In the genomic region with DNA sequence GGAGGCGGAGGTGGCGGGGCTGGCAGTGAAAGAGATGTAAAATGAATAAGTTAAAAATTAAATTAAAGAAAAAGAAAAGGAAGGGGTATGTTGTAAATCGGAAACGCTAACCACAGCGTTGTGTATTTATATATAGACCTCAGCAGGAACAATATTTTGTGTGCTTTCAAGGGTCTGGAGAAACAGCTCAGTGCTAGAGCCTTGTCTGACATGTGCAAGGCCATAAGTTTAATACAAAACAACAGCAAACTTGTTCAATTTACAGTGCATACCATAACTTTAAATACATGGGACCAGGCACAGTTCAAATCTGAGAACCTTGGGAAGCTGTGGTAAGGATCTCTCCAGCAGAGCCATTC, we compare ENCODE assay signal across 8 mouse cellular contexts. TPM values are rescaled to one million over a fixed set of nuclear protein-coding genes. Genes with fewer than 3 reads are reported as not detected.
A peak's percentile ranks its signal among the peaks of the same experiment; 100 is the strongest.
DNase-seq lines count a peak whose midpoint lies in the region; ATAC-seq and TF ChIP-seq lines count a peak whose summit lies in the region.

No protein-coding gene starts in this region.

- peak overlapping the region; percentile 75 for H3K4me3 ChIP-seq in hindbrain, postnatal 0 days (ENCODE audit: low read length)
- H3K4me3 ChIP-seq in neural tube, embryonic 12.5 days: peak overlapping the region; percentile 84; the same call in 1 of the 2 replicates

- no peaks in the 10 kb centered on the region for H3K27me3 ChIP-seq in hindbrain, postnatal 0 days (ENCODE audit: insufficient read depth, low read length)
- no peaks in the 10 kb centered on the region for H3K27me3 ChIP-seq in neural tube, embryonic 12.5 days (replicated peaks)

- no peak for TF ChIP-seq CTCF in hindbrain, postnatal 0 days (IDR thresholded peaks at IDR 0.05; ENCODE audit: low read depth)

- 0 out of 2 replicates have a peak overlapping the region, but pooled peaks have one; percentile 78 for H3K9ac ChIP-seq in hindbrain, postnatal 0 days (replicated peaks; ENCODE audit: low read length)
- H3K9ac ChIP-seq in neural tube, embryonic 12.5 days: no peak overlapping the region

- 2% methylated on average over 5 of the region's 5 CpGs for WGBS in hindbrain, postnatal 0 days
- WGBS in neural tube, embryonic 12.5 days: 2% methylated on average over 5 of the region's 5 CpGs

- DNase-seq in left cerebral cortex, adult 11 months (ENCODE audit: low spot score): peak; percentile 14
- no peak for DNase-seq in left cerebral cortex, adult 8-10 months (ENCODE audit: low spot score in 2 of 2)
- DNase-seq in hindbrain, postnatal 0 days (ENCODE audit: low spot score): no peak
- DNase-seq in gastrocnemius, postnatal 36 days: no peak
- no peak for DNase-seq in gastrocnemius, postnatal 25 days
- no peak for DNase-seq in urinary bladder, postnatal 36 days (ENCODE audit: low spot score in 2 of 2)

- peaks cover 2% of the 10 kb centered on the region; the same call in 1 of the 2 replicates for H3K36me3 ChIP-seq in hindbrain, postnatal 0 days (ENCODE audit: insufficient read depth, low read length)
- peaks cover 20% of the 10 kb centered on the region for H3K36me3 ChIP-seq in neural tube, embryonic 12.5 days

- peak; percentile 12; the same call in 1 of the 2 replicates for ATAC-seq in common myeloid progenitor, adult 5-6 weeks (replicated peaks; ENCODE audit: low read depth, poor library complexity, severe bottlenecking)
- 0 out of 2 replicates have a peak, but pooled peaks have one; percentile 3 for ATAC-seq in hindbrain, postnatal 0 days
- peak; percentile 30; the same call in 1 of the 2 replicates for ATAC-seq in neural tube, embryonic 12.5 days (ENCODE audit: low FRiP score, low read depth)

- H3K27ac ChIP-seq in hindbrain, postnatal 0 days: 0 out of 2 replicates have a peak overlapping the region, but pooled peaks have one; percentile 66
- H3K27ac ChIP-seq in neural tube, embryonic 12.5 days: no peak overlapping the region

- peaks cover 7% of the 10 kb centered on the region for H3K4me1 ChIP-seq in hindbrain, postnatal 0 days (ENCODE audit: insufficient read depth, low read length)
- H3K4me1 ChIP-seq in neural tube, embryonic 12.5 days: peaks cover 13% of the 10 kb centered on the region

- intact Hi-C loops in gastrocnemius, postnatal 36 days (cut with DNase I): no loop called here

- H3K9me3 ChIP-seq in hindbrain, postnatal 0 days (ENCODE audit: low read length): no peaks in the 10 kb centered on the region
- no peaks in the 10 kb centered on the region for H3K9me3 ChIP-seq in neural tube, embryonic 12.5 days

- peak overlapping the region; percentile 87 for H3K4me2 ChIP-seq in hindbrain, postnatal 0 days (ENCODE audit: low read depth, low read length)
- H3K4me2 ChIP-seq in neural tube, embryonic 12.5 days (replicated peaks): peak overlapping the region; percentile 87

RNA-seq across cellular contexts. Expression of a gene that starts 0.5 kb away (rescaled TPM):
- 10 to 100 TPM in 2 of 4 experiments, 1 to 10 TPM in 2; 9.2 to 12.0 (median 9.8) TPM for total RNA-seq in left cerebral cortex, adult 8-10 months (2022)
- total RNA-seq in common myeloid progenitor, adult 5-6 weeks (2017): 16.4 and 17.8 TPM in 2 replicates
- 11.4 and 11.6 TPM in 2 replicates for total RNA-seq in hindbrain, postnatal 0 days (2014; rRNA removed)
- polyA plus RNA-seq in hindbrain, postnatal 0 days (2015; fragmentation: Nextera tagmentation; extraction: Ambion mirVana): 12.1 and 13.8 TPM in 2 replicates
- 18.8 and 24.2 TPM in 2 replicates for polyA plus RNA-seq in neural tube, embryonic 12.5 days (2016; fragmentation: Nextera tagmentation; extraction: Ambion mirVana)
- 1 to 10 TPM; 2.5 to 3.5 TPM for total RNA-seq in gastrocnemius, postnatal 36 days (2021)
- total RNA-seq in gastrocnemius, postnatal 25 days (2021): 1 to 10 TPM; 2.6 to 4.3 TPM

RNA-seq across cellular contexts. Expression of a gene that starts 41.9 kb away (rescaled TPM):
- total RNA-seq in left cerebral cortex, adult 8-10 months (2022): 10 to 100 TPM in 2 of 4 experiments, 1 to 10 TPM in 2; 8.9 to 14.6 (median 11.9) TPM
- total RNA-seq in common myeloid progenitor, adult 5-6 weeks (2017): 15.0 and 17.9 TPM in 2 replicates
- total RNA-seq in hindbrain, postnatal 0 days (2014; rRNA removed): 4.0 and 5.0 TPM in 2 replicates
- 5.2 and 5.4 TPM in 2 replicates for polyA plus RNA-seq in hindbrain, postnatal 0 days (2015; fragmentation: Nextera tagmentation; extraction: Ambion mirVana)
- polyA plus RNA-seq in neural tube, embryonic 12.5 days (2016; fragmentation: Nextera tagmentation; extraction: Ambion mirVana): 16.2 and 18.3 TPM in 2 replicates
- total RNA-seq in gastrocnemius, postnatal 36 days (2021): 10 to 100 TPM; 10.6 to 11.4 TPM
- total RNA-seq in gastrocnemius, postnatal 25 days (2021): 10 to 100 TPM; 10.3 to 10.6 TPM

RNA-seq across cellular contexts. Expression of a gene that starts 46.1 kb away (rescaled TPM):
- total RNA-seq in left cerebral cortex, adult 8-10 months (2022): 10 to 100 TPM in 2 of 4 experiments, 1 to 10 TPM in 2; 9.7 to 12.3 (median 10.1) TPM
- 1.6 and 3.2 TPM in 2 replicates for total RNA-seq in common myeloid progenitor, adult 5-6 weeks (2017)
- 22.8 and 25.7 TPM in 2 replicates for total RNA-seq in hindbrain, postnatal 0 days (2014; rRNA removed)
- 18.3 and 19.9 TPM in 2 replicates for polyA plus RNA-seq in hindbrain, postnatal 0 days (2015; fragmentation: Nextera tagmentation; extraction: Ambion mirVana)
- polyA plus RNA-seq in neural tube, embryonic 12.5 days (2016; fragmentation: Nextera tagmentation; extraction: Ambion mirVana): 10.2 and 10.3 TPM in 2 replicates
- total RNA-seq in gastrocnemius, postnatal 36 days (2021): 1 to 10 TPM; 2.1 to 2.7 TPM
- 1 to 10 TPM; 1.9 to 2.3 TPM for total RNA-seq in gastrocnemius, postnatal 25 days (2021)
